Mouse (Mus musculus): ENCODE measurements at regions not wholly inside any gene's neighbourhood (a gene's known extent, or its start where the extent isn't known, plus 50 kb on each side); places are given as distances from the start of the nearest gene placed in this dataset.

GRCm38 (mm10) chr8:87225504-87226425 lies 246.6 kb downstream of the Cbln1 start:
- Histone ChIP-seq H3K36me3 (no peaks in the 10 kb centered on the region), H3K4me2 (no peak overlapping the region), H3K9me3 (replicated peaks) (no peaks in the 10 kb centered on the region), H3K4me1 (no peaks in the 10 kb centered on the region), H3K27me3 (replicated peaks) (no peaks in the 10 kb centered on the region), H3K9ac (no peak overlapping the region), H3K27ac (no peak overlapping the region), H3K4me3 (no peak overlapping the region)
- no peak for ATAC-seq
- WGBS (ENCODE audit: insufficient replicate concordance) = 60% methylated on average over 11 of the region's 11 CpGs

GRCm38 (mm10) chr8:87220581-87220980 lies 251.8 kb downstream of the Cbln1 start:
- 73% methylated on average over 6 of the region's 6 CpGs for WGBS (ENCODE audit: insufficient replicate concordance)
- H3K4me3 ChIP-seq = no peak overlapping the region
- no peaks in the 10 kb centered on the region for H3K9me3 ChIP-seq (replicated peaks)
- H3K27me3 ChIP-seq (replicated peaks) = peaks cover 14% of the 10 kb centered on the region; the same call in 1 of the 2 replicates
- no peak overlapping the region for H3K4me2 ChIP-seq
- no peaks in the 10 kb centered on the region for H3K4me1 ChIP-seq
- no peaks in the 10 kb centered on the region for H3K36me3 ChIP-seq
- no peak for ATAC-seq
- H3K27ac ChIP-seq = no peak overlapping the region
- no peak overlapping the region for H3K9ac ChIP-seq

GRCm38 (mm10) chr8:87218956-87219482 lies 253.4 kb downstream of the Cbln1 start:
- no peak for ATAC-seq
- H3K9ac ChIP-seq = no peak overlapping the region
- H3K4me2 ChIP-seq = no peak overlapping the region
- H3K4me1 ChIP-seq = no peaks in the 10 kb centered on the region
- H3K9me3 ChIP-seq (replicated peaks) = no peaks in the 10 kb centered on the region
- H3K27ac ChIP-seq = no peak overlapping the region
- WGBS (ENCODE audit: insufficient replicate concordance) = 17% methylated on average over 6 of the region's 6 CpGs
- H3K4me3 ChIP-seq = no peak overlapping the region
- peaks cover 14% of the 10 kb centered on the region; the same call in 1 of the 2 replicates for H3K27me3 ChIP-seq (replicated peaks)
- H3K36me3 ChIP-seq = no peaks in the 10 kb centered on the region

GRCm38 (mm10) chr8:87214962-87215361 lies 257.4 kb downstream of the Cbln1 start:
- Histone ChIP-seq H3K4me3 (no peak overlapping the region), H3K4me2 (no peak overlapping the region), H3K27me3 (replicated peaks) (peaks cover 14% of the 10 kb centered on the region; the same call in 1 of the 2 replicates), H3K4me1 (no peaks in the 10 kb centered on the region), H3K36me3 (no peaks in the 10 kb centered on the region), H3K27ac (no peak overlapping the region), H3K9me3 (replicated peaks) (no peaks in the 10 kb centered on the region), H3K9ac (no peak overlapping the region)
- no peak for ATAC-seq
- WGBS (ENCODE audit: insufficient replicate concordance) = 69% methylated on average over 10 of the region's 10 CpGs

GRCm38 (mm10) chr8:87210546-87210945 lies 261.9 kb downstream of the Cbln1 start:
- Histone ChIP-seq H3K4me1 (no peaks in the 10 kb centered on the region), H3K27me3 (replicated peaks) (no peaks in the 10 kb centered on the region), H3K9ac (no peak overlapping the region), H3K27ac (no peak overlapping the region), H3K4me3 (no peak overlapping the region), H3K4me2 (no peak overlapping the region), H3K36me3 (no peaks in the 10 kb centered on the region), H3K9me3 (replicated peaks) (no peaks in the 10 kb centered on the region)
- ATAC-seq = no peak
- whole genome bisulfite sequencing (ENCODE audit: insufficient replicate concordance) = 62% methylated on average over 4 of the region's 4 CpGs

- no peaks in the 10 kb centered on the region for H3K4me1 ChIP-seq
- no peak overlapping the region for H3K27ac ChIP-seq
- no peak for ATAC-seq
- H3K9me3 ChIP-seq (replicated peaks) = no peaks in the 10 kb centered on the region
- H3K9ac ChIP-seq = no peak overlapping the region
- H3K27me3 ChIP-seq (replicated peaks) = no peaks in the 10 kb centered on the region
- H3K36me3 ChIP-seq = no peaks in the 10 kb centered on the region
- 50% methylated on average over 1 of the region's 1 CpGs for WGBS (ENCODE audit: insufficient replicate concordance)
- H3K4me3 ChIP-seq = no peak overlapping the region
- no peak overlapping the region for H3K4me2 ChIP-seq
Observed at GRCm38 (mm10) chr8:87209295-87209694, 263.1 kb downstream of the Cbln1 start.

GRCm38 (mm10) chr8:87208036-87208435 lies 264.4 kb downstream of the Cbln1 start:
- Histone ChIP-seq H3K9me3 (replicated peaks) (no peaks in the 10 kb centered on the region), H3K27ac (no peak overlapping the region), H3K4me1 (no peaks in the 10 kb centered on the region), H3K27me3 (replicated peaks) (no peaks in the 10 kb centered on the region), H3K36me3 (no peaks in the 10 kb centered on the region), H3K9ac (no peak overlapping the region), H3K4me3 (no peak overlapping the region), H3K4me2 (no peak overlapping the region)
- no peak for ATAC-seq

GRCm38 (mm10) chr8:87202639-87203160 lies 269.7 kb downstream of the Cbln1 start:
- WGBS (ENCODE audit: insufficient replicate concordance) = 71% methylated on average over 7 of the region's 7 CpGs

GRCm38 (mm10) chr8:87199461-87200131 lies 272.8 kb downstream of the Cbln1 start:
- H3K36me3 ChIP-seq = no peaks in the 10 kb centered on the region
- ATAC-seq = no peak
- no peaks in the 10 kb centered on the region for H3K27me3 ChIP-seq (replicated peaks)
- 11% methylated on average over 8 of the region's 8 CpGs for WGBS (ENCODE audit: insufficient replicate concordance)
- no peak overlapping the region for H3K4me3 ChIP-seq
- H3K9me3 ChIP-seq (replicated peaks) = no peaks in the 10 kb centered on the region
- no peak overlapping the region for H3K4me2 ChIP-seq
- H3K27ac ChIP-seq = no peak overlapping the region
- H3K4me1 ChIP-seq = no peaks in the 10 kb centered on the region
- H3K9ac ChIP-seq = no peak overlapping the region

More at GRCm38 (mm10) chr8:87202639-87203160, 269.7 kb downstream of the Cbln1 start:
- H3K36me3 ChIP-seq = no peaks in the 10 kb centered on the region
- no peaks in the 10 kb centered on the region for H3K4me1 ChIP-seq
- no peak overlapping the region for H3K27ac ChIP-seq
- no peaks in the 10 kb centered on the region for H3K27me3 ChIP-seq (replicated peaks)
- no peak overlapping the region for H3K4me2 ChIP-seq
- no peaks in the 10 kb centered on the region for H3K9me3 ChIP-seq (replicated peaks)
- H3K4me3 ChIP-seq = no peak overlapping the region
- H3K9ac ChIP-seq = no peak overlapping the region
- ATAC-seq = no peak

- H3K36me3 ChIP-seq = no peaks in the 10 kb centered on the region
- ATAC-seq = no peak
- H3K4me3 ChIP-seq = no peak overlapping the region
- no peaks in the 10 kb centered on the region for H3K4me1 ChIP-seq
- H3K4me2 ChIP-seq = no peak overlapping the region
- WGBS (ENCODE audit: insufficient replicate concordance) = 36% methylated on average over 8 of the region's 8 CpGs
- H3K9ac ChIP-seq = no peak overlapping the region
- no peak overlapping the region for H3K27ac ChIP-seq
- no peaks in the 10 kb centered on the region for H3K9me3 ChIP-seq (replicated peaks)
- H3K27me3 ChIP-seq (replicated peaks) = no peaks in the 10 kb centered on the region
Observed at GRCm38 (mm10) chr8:87197867-87198536, 274.4 kb downstream of the Cbln1 start.

- Histone ChIP-seq H3K9ac (no peak overlapping the region), H3K36me3 (no peaks in the 10 kb centered on the region), H3K4me2 (no peak overlapping the region), H3K27me3 (replicated peaks) (no peaks in the 10 kb centered on the region), H3K9me3 (replicated peaks) (no peaks in the 10 kb centered on the region), H3K4me1 (no peaks in the 10 kb centered on the region), H3K4me3 (no peak overlapping the region), H3K27ac (no peak overlapping the region)
- ATAC-seq = no peak
- WGBS (ENCODE audit: insufficient replicate concordance) = 55% methylated on average over 5 of the region's 5 CpGs
Observed at GRCm38 (mm10) chr8:87197000-87197399, 275.4 kb downstream of the Cbln1 start.
